Mouse (Mus musculus) myocyte (in vitro differentiated cells): ENCODE data around the gene Arid4a. TPM values are rescaled to one million over a fixed set of nuclear protein-coding genes. Genes with fewer than 3 reads are reported as not detected.

ENCODE experiments used
- H3K27me3 ChIP-seq: one replicate; pipeline ENCODE4 v1.6.1; 2011; ENCODE audit not compliant: control insufficient read depth, insufficient read depth, insufficient read length
- H3K36me3 ChIP-seq: one replicate; pipeline ENCODE4 v1.6.1; 2011; ENCODE audit not compliant: control insufficient read depth, insufficient read depth
- H3K4me2 ChIP-seq: one replicate; pipeline ENCODE4 v1.6.1; 2011; ENCODE audit warnings: low read depth, control low read depth
- H3K4me3 ChIP-seq: one replicate; pipeline ENCODE4 v1.5.1; 2011; ENCODE audit warnings: mild to moderate bottlenecking, control low read depth, moderate library complexity
- H3K79me2 ChIP-seq: one replicate; pipeline ENCODE4 v1.6.1; 2011; ENCODE audit not compliant: control insufficient read depth, insufficient read depth
- H3ac ChIP-seq: one replicate; pipeline ENCODE4 v1.6.1; 2011; ENCODE audit not compliant: control insufficient read depth, insufficient read length
- CEBPB ChIP-seq: IDR thresholded peaks from 2 replicates; pipeline ENCODE4 v1.6.1; 2011; ENCODE audit warnings: mild to moderate bottlenecking, moderate library complexity; ENCODE audit not compliant: poor library complexity, insufficient read depth, severe bottlenecking
- E2F4 ChIP-seq: IDR thresholded peaks from one replicate; pipeline ENCODE4 v1.6.1; 2011; ENCODE audit warnings: mild to moderate bottlenecking, control low read depth, moderate library complexity; ENCODE audit not compliant: insufficient read depth
- MAX ChIP-seq: IDR thresholded peaks from one replicate; pipeline ENCODE4 v1.6.1; 2011; ENCODE audit warnings: low read depth, mild to moderate bottlenecking, control low read depth
- MYOD1 ChIP-seq, 3 experiments: IDR thresholded peaks; one replicate each; pipeline ENCODE4 v1.6.1; 2011; ENCODE audit warnings: control low read depth in 2 of 3, low read depth in 2 of 3, mild to moderate bottlenecking in 2 of 3, moderate library complexity in 1 of 3; ENCODE audit not compliant: insufficient read length in 2 of 3, control insufficient read depth in 1 of 3
- MYOG ChIP-seq, 3 experiments: IDR thresholded peaks; one replicate each; pipeline ENCODE4 v1.6.1; 2011; ENCODE audit warnings: control low read depth in 2 of 3, low read depth in 2 of 3, mild to moderate bottlenecking in 2 of 3; ENCODE audit not compliant: insufficient read length in 2 of 3, control insufficient read depth in 1 of 3, insufficient read depth in 1 of 3
- POLR2A ChIP-seq: IDR thresholded peaks from one replicate; pipeline ENCODE4 v1.6.1; 2011; ENCODE audit warnings: low read depth, mild to moderate bottlenecking, control low read depth, moderate library complexity; ENCODE audit not compliant: insufficient read length
- POLR2AphosphoS2 ChIP-seq: IDR thresholded peaks from one replicate; pipeline ENCODE4 v1.6.1; 2011; ENCODE audit warnings: low read depth, control low read depth; ENCODE audit not compliant: insufficient read length
- REST ChIP-seq: IDR thresholded peaks from one replicate; pipeline ENCODE4 v1.6.1; 2011; ENCODE audit warnings: mild to moderate bottlenecking, control low read depth, moderate library complexity; ENCODE audit not compliant: insufficient read depth, insufficient read length
- SRF ChIP-seq: IDR thresholded peaks from one replicate; pipeline ENCODE4 v1.6.1; 2011; ENCODE audit warnings: low read depth; ENCODE audit not compliant: control insufficient read depth, insufficient read length
- TCF12 ChIP-seq: IDR thresholded peaks from one replicate; pipeline ENCODE4 v1.6.1; 2011; ENCODE audit warnings: mild to moderate bottlenecking, control low read depth; ENCODE audit not compliant: poor library complexity, insufficient read depth, severe bottlenecking
- TCF3 ChIP-seq: IDR thresholded peaks from one replicate; pipeline ENCODE4 v1.6.1; 2011; ENCODE audit warnings: low read depth, control low read depth; ENCODE audit not compliant: insufficient read length
- USF1 ChIP-seq: IDR thresholded peaks from one replicate; pipeline ENCODE4 v1.6.1; 2011; ENCODE audit warnings: low read depth, mild to moderate bottlenecking, control low read depth, moderate library complexity
- polyA plus RNA-seq: library from polyadenylated mRNA; unstranded; fragments of >200 nt; fragmentation: generic; extraction: Trizol; gene quantifications from one replicate; pipeline ENCODE4 v1.2.1, GENCODE M21; 2012; ENCODE audit warnings: missing spikeins

The Arid4a gene
- polyA plus RNA-seq, result 1.7 TPM

- H3K27me3 ChIP-seq, result no peaks in the 10 kb centered on the region
- H3K79me2 ChIP-seq, result peaks cover 43% of the 10 kb centered on the region
- peak within 1 kb of the TSS; percentile 59 for H3K4me3 ChIP-seq
- peak within 1 kb of the TSS; percentile 89 for H3ac ChIP-seq
- H3K4me2 ChIP-seq, result peak within 1 kb of the TSS; percentile 90
- TF ChIP-seq POLR2A (peak; percentile 93), REST (no peak), CEBPB (peak; percentile 41; the same call in 1 of the 2 replicates), E2F4 (no peak), MYOG (IDR thresholded peaks at IDR 0.05; ENCODE audit: control insufficient read depth in 1 of 3, insufficient read depth in 1 of 3, insufficient read length in 2 of 3, low read depth in 2 of 3) (peak in 2 of 3 experiments; percentile 13 to 37), MYOD1 (IDR thresholded peaks at IDR 0.05; ENCODE audit: control insufficient read depth in 1 of 3, insufficient read length in 2 of 3, low read depth in 2 of 3) (no peak), TCF3 (no peak), POLR2AphosphoS2 (peak; percentile 82), USF1 (no peak)
- peaks cover 23% of the 10 kb centered on the region for H3K36me3 ChIP-seq
Observed at GRCm38 (mm10) chr12:71015363-71016210, at the start of gene Arid4a. Arid4a (plus strand) TSS chr12:71015990.

GRCm38 (mm10) chr12:70967581-70967980, 48.2 kb upstream of the Arid4a start:
- H3K4me2 ChIP-seq, result peak overlapping the region; percentile 89
- no peaks in the 10 kb centered on the region for H3K79me2 ChIP-seq
- H3ac ChIP-seq, result peak overlapping the region; percentile 71
- H3K27me3 ChIP-seq, result no peaks in the 10 kb centered on the region
- H3K4me3 ChIP-seq, result peak overlapping the region; percentile 49
- H3K36me3 ChIP-seq, result peaks cover 16% of the 10 kb centered on the region
- TF ChIP-seq TCF3 (no peak), TCF12 (no peak), MAX (no peak), USF1 (no peak), POLR2AphosphoS2 (no peak), E2F4 (no peak), REST (no peak), MYOD1 (IDR thresholded peaks at IDR 0.05; ENCODE audit: control insufficient read depth in 1 of 3, insufficient read length in 2 of 3, low read depth in 2 of 3) (no peak)

- TF ChIP-seq MYOG (IDR thresholded peaks at IDR 0.05; ENCODE audit: control insufficient read depth in 1 of 3, insufficient read depth in 1 of 3, insufficient read length in 2 of 3, low read depth in 2 of 3) (no peak), POLR2AphosphoS2 (peak; percentile 52), POLR2A (peak; percentile 42), TCF3 (no peak), REST (no peak), MAX (no peak), USF1 (no peak), CEBPB (no peak), TCF12 (no peak), MYOD1 (IDR thresholded peaks at IDR 0.05; ENCODE audit: control insufficient read depth in 1 of 3, insufficient read length in 2 of 3, low read depth in 2 of 3) (no peak), SRF (peak; percentile 88), E2F4 (no peak)
Observed at GRCm38 (mm10) chr12:70968141-70968790, 47.5 kb upstream of the Arid4a start.

GRCm38 (mm10) chr12:70968791-70969307, 46.9 kb upstream of the Arid4a start:
- Histone ChIP-seq H3K4me3 (peak overlapping the region; percentile 49), H3K79me2 (no peaks in the 10 kb centered on the region), H3K36me3 (peaks cover 7% of the 10 kb centered on the region), H3K4me2 (peak overlapping the region; percentile 89), H3K27me3 (no peaks in the 10 kb centered on the region), H3ac (peak overlapping the region; percentile 71)
- TF ChIP-seq MYOD1 (IDR thresholded peaks at IDR 0.05; ENCODE audit: control insufficient read depth in 1 of 3, insufficient read length in 2 of 3, low read depth in 2 of 3) (no peak), E2F4 (peak; percentile 30), MYOG (IDR thresholded peaks at IDR 0.05; ENCODE audit: control insufficient read depth in 1 of 3, insufficient read depth in 1 of 3, insufficient read length in 2 of 3, low read depth in 2 of 3) (no peak), POLR2AphosphoS2 (no peak), CEBPB (0 out of 2 replicates have a peak, but pooled peaks have one; percentile 27), SRF (no peak), TCF3 (no peak), POLR2A (no peak)

More at GRCm38 (mm10) chr12:70968141-70968790, 47.5 kb upstream of the Arid4a start:
- Histone ChIP-seq H3ac (peak overlapping the region; percentile 71), H3K4me2 (peak overlapping the region; percentile 89), H3K4me3 (peak overlapping the region; percentile 49), H3K79me2 (no peaks in the 10 kb centered on the region), H3K36me3 (peaks cover 11% of the 10 kb centered on the region), H3K27me3 (no peaks in the 10 kb centered on the region)
